Mouse (Mus musculus) spleen, postnatal 10 days (tissue): Measurements from ENCODE around the gene Hist1h4h.
"Not testable (repeated sequence)": the region's sequence is repeated elsewhere in the genome, so short reads cannot be mapped to it uniquely, and the experiment has no call there.

Source experiments
- DNase-seq, 2 experiments: peaks; one replicate each; pipeline ENCODE4 v3.0.0; 2021 to 2022; ENCODE audit warnings: low spot score in 2 of 2

Gene Hist1h4h

GRCm38 (mm10) chr13:23534368-23535131 lies 3.7 kb downstream of the Hist1h4h start:
- peak; percentile 55 to 60 for DNase-seq

- DNase-seq = peak; percentile 92
Observed at GRCm38 (mm10) chr13:23535137-23536075, 4.6 kb downstream of the Hist1h4h start, which contains the start of gene Hist1h3g. Gene Hist1h3g (plus strand): TSS chr13:23535422.

DNA sequence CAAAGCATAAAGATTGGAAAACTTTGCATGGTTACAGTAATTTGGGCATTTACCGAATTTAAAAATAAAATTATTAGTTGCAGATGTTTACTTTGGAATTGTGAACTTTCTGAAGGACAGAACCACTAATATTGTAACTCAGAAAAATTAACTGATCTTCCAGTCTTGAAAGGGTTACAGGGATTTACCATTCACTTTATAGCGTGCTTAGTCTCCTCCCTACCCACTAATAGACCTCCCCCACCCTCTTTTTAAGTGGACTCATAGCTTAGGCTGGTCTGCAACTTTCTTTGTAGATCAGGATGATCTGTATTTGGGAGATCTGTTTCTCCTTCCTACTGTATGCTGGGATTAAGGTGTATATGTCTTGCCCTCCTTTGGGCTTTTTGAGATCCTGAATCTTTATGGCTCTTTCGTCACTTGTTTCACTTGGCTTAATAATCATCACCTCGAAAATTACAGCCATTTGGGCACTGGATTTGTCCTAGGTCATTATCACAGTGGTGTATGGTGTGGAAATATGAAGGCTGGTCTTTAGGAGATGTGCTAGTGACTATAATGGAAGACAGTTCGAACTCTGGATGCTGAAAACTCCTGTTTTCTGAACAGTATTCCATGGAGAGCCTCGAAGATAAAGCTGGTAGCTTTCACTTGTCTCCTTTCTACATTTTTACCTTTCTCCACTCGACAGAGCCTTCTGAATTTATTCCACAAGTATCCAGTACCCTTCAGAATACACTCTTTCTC lies 5.4 kb downstream of the Hist1h4h start:
- no peak for DNase-seq

- DNase-seq = no peak
Observed at GRCm38 (mm10) chr13:23537006-23537710, 6.3 kb downstream of the Hist1h4h start.

DNA sequence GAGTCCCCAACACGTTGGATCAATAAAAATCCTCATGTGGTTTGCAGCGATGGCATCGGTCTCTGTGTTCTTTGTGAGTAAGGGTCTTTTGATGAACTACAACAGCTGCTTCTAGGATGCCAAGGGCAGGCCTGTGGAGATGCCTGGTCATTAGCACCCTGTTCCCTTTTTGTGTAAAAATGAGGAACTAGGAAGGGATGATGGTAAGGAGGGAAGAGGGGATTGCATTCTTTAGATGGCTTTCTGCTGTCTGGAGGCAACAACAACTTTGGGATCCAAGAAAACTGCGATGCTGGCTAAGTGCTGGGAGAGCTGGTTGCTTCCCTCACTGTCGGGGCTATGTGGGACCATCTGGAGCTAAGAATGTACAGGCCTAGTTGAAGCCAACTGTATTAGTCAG lies 7.4 kb downstream of the Hist1h4h start:
- DNase-seq = no peak

DNA sequence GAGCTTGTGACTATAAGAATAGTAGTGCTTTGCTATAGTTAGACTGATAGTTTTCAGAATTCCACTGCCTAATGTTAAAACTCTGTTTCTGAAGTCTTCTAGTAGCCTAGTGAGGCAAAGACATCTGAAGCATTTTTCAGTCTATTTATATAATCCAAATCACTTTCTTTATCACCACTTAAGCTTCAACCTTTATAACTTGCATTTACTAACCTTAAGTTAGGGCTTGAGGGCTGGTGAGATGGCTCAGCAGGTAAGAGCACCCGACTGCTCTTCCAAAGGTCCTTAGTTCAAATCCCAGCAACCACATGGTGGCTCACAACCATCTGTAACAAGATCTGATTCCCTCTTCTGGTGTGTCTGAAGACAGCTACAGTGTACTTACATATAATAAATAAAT lies 9.0 kb downstream of the Hist1h4h start:
- not testable (repeated sequence) for DNase-seq

DNA sequence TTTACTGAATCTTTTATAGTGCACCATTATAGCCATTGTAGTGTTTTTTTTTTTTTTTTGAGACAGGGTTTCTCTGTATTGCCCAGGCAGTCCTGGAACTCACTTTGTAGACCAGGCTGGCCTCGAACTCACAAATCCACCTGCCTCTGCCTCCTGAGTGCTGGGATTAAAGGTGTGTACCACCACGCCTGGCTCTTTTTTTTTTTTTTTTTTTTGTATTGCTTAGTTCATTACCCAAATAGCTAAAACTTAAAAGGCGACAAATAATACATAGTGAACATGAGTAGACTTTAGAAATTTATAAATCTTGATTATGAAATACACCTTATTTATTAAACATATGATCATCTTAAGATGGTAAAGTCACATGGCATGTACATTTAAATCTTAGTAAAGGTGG lies 10.6 kb downstream of the Hist1h4h start:
- no peak for DNase-seq

DNA sequence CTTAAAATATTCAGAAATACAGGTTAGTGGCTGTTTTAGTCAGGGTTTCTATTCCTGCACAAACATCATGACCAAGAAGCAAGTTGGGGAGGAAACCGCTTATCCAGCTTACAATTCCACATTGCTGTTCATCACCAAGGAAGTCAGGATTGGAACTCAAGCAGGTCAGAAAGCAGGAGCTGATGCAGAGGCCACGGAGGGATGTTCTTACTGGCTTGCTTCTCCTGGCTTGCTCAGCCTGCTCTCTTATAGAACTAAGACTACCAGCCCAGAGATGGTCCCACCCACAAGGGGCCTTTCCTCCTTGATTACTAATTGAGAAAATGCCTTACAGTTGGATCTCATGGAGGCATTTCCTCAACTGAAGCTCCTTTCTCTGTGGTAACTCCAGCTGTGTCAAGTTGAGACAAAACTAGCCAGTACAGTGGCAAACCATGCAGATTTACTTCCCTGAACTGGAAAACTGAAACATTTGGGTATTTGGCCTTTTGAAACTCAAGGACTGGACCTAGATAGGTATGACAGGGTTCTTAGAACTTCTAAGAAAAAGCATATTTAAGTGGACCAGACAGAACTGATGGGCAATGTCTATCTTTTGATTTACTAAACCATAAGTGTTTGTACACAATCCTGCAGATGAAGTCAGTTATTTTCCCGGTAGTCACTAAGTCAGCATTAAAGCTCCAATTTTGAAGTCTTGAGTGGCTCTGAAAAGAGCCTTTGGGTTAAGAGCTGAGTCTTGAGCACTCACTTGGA lies 11.6 kb downstream of the Hist1h4h start:
- peak in 1 of 2 experiments; percentile 54 for DNase-seq

- peak; percentile 78 to 87 for DNase-seq
Observed at GRCm38 (mm10) chr13:23542999-23543607, 12.3 kb downstream of the Hist1h4h start, which contains the start of gene Hist1h2bh. Gene Hist1h2bh (minus strand): TSS chr13:23543392.

- DNase-seq = peak; percentile 81 to 87
Observed at GRCm38 (mm10) chr13:23543965-23544786, 13.3 kb downstream of the Hist1h4h start, which contains the start of gene Hist1h3f. Gene Hist1h3f (plus strand): TSS chr13:23544052.

DNA sequence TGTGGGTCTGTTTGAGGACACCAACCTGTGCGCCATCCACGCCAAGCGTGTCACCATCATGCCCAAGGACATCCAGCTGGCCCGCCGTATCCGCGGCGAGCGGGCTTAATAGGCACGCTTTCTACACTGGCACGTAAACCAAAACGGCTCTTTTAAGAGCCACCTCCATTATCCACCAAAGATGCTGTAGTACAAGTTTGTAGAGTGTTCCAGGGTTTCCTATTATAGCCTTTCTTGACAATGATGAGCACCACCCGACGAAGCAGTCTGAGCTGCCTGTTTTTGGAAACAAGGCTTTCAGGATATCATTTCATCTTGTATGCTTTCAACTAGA lies 13.9 kb downstream of the Hist1h4h start:
- peak in 1 of 2 experiments; percentile 63 for DNase-seq

DNA sequence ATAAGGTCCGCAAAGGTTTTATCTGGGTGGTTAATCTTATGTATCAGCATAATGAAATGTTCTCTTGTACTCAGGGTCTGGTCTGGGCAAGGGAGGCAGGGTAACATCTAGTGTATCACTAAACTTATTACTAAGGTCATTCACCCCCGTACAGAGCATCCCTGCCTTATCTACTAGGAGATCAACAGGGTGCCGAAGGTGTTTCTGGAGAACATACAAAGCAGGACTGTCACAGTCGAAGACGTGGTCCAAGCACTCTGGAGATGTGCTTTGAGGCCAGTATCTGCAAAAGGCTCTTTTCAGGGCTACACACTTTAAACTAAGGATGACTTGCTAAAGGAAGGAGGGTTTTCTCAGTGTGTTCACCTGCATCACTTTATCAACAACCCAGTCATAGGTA lies 15.8 kb downstream of the Hist1h4h start:
- peak in 1 of 2 experiments; percentile 17 for DNase-seq

DNA sequence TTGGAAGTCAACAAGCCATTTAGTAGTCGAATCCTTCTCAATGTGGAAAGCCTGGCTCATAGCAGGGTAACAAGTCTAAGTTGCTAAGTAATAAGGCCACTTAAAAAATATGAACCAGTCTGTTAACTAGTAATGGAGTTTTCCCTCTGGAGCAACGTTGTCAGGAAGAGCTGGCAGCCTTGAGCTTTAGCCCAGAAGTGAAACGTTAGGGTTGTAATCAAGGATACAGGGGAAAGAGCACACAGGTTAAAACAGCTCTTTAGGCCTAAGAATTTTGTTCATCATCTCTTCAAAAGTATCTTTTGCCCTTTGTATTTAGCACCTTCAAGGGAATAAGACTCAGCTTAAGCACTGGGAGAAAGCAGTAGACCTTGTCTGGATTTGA lies 19.9 kb downstream of the Hist1h4h start:
- peak; percentile 23 to 36 for DNase-seq

GRCm38 (mm10) chr13:23551146-23551834 lies 20.4 kb downstream of the Hist1h4h start, which contains the start of gene Hist1h4f:
Gene Hist1h4f (minus strand): TSS chr13:23551648.
- peak; percentile 92 to 97 for DNase-seq

GRCm38 (mm10) chr13:23551931-23552914 lies 21.4 kb downstream of the Hist1h4h start:
- DNase-seq = peak; percentile 36 to 53

- DNase-seq = no peak
Observed at GRCm38 (mm10) chr13:23552962-23553361, 22.1 kb downstream of the Hist1h4h start, which contains the start of gene Hist1h1d. Gene Hist1h1d (plus strand): TSS chr13:23553262.

DNA sequence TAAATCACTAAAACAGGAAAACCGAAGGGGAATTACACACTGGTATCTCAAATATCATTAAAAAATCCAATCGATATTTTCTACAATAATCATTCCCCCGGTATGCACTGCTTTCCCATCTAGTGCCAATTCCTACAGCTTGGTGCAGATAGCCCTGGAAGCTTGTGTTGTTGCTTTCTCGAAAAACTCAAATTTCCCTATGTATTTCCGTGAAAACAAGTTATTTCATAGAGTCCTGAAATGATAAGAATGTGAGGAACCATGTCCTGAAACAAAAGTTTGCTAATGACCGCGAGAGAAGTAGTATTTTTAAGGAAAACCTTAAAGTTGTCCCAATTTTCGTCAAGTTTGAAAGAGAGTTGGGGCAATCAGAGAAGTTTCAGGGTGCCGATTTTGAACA lies 23.5 kb downstream of the Hist1h4h start:
- DNase-seq = no peak
